Mouse (Mus musculus) intestine, embryonic 16.5 days (tissue): ENCODE measurements at regions not wholly inside any gene's neighbourhood (a gene's known extent, or its start where the extent isn't known, plus 50 kb on each side); places are given as distances from the start of the nearest gene placed in this dataset.
A peak's percentile ranks its signal among the peaks of the same experiment; 100 is the strongest.

Experiments
- ATAC-seq: fragments of 200-750 bp; cut with Nextera tagmentation; 2 replicates; pipeline ENCODE4 v1.8.0; 2017; ENCODE audit warnings: moderate TSS enrichment, moderate library complexity
- H3K27ac ChIP-seq: fragments of 300-500 bp; sonication (generic); 2 replicates; pipeline ENCODE4 v1.5.1; 2014; ENCODE audit warnings: mild to moderate bottlenecking, low read length
- H3K27me3 ChIP-seq: fragments of 300-500 bp; sonication (generic); replicated peaks from 2 replicates; pipeline ENCODE4 v1.6.1; 2014; ENCODE audit warnings: low read length, control low read depth, mixed read lengths; ENCODE audit not compliant: control insufficient read depth, insufficient read depth
- H3K36me3 ChIP-seq: fragments of 300-500 bp; sonication (generic); 2 replicates; pipeline ENCODE4 v1.6.1; 2014; ENCODE audit warnings: low read length, control low read depth; ENCODE audit not compliant: control insufficient read depth, insufficient read depth
- H3K4me1 ChIP-seq: fragments of 300-500 bp; sonication (generic); 2 replicates; pipeline ENCODE4 v1.6.1; 2014; ENCODE audit warnings: low read length, control low read depth, mixed read lengths; ENCODE audit not compliant: control insufficient read depth, insufficient read depth
- H3K4me2 ChIP-seq: fragments of 300-500 bp; sonication (generic); 2 replicates; pipeline ENCODE4 v1.6.1; 2014; ENCODE audit warnings: low read depth, low read length, control low read depth
- H3K4me3 ChIP-seq: fragments of 300-500 bp; sonication (generic); 2 replicates; pipeline ENCODE4 v1.5.1; 2014; ENCODE audit warnings: mild to moderate bottlenecking, low read length
- H3K9ac ChIP-seq: fragments of 300-500 bp; sonication (generic); 2 replicates; pipeline ENCODE4 v1.6.1; 2014; ENCODE audit warnings: low read depth, low read length
- H3K9me3 ChIP-seq: fragments of 300-500 bp; sonication (generic); 2 replicates; pipeline ENCODE4 v1.6.1; 2016; ENCODE audit warnings: low read length, control low read depth; ENCODE audit not compliant: control insufficient read depth
- WGBS: fragments of 180-500 bp; shearing (Covaris S2); extraction: QIAGEN DNeasy Blood & Tissue Kit; methylation state at CpG from one replicate; pipeline ENCODE4 v1.1.7; 2014; 5-methylcytosine and 5-hydroxymethylcytosine counted together

- ATAC-seq = no peak
- Histone ChIP-seq H3K4me2 (no peak overlapping the region), H3K9ac (no peak overlapping the region), H3K4me3 (no peak overlapping the region), H3K27ac (no peak overlapping the region), H3K27me3 (no peaks in the 10 kb centered on the region), H3K36me3 (no peaks in the 10 kb centered on the region), H3K4me1 (peaks cover 9% of the 10 kb centered on the region; the same call in 1 of the 2 replicates), H3K9me3 (no peaks in the 10 kb centered on the region)
- WGBS = 74% methylated on average over 6 of the region's 6 CpGs
Measured at GRCm38 (mm10) chr3:37879056-37879455, 154.8 kb upstream of the Gm5148 start.

GRCm38 (mm10) chr3:37876016-37876765 is 151.9 kb upstream of the Gm5148 start:
- ATAC-seq = peak; percentile 37; the same call in 1 of the 2 replicates

GRCm38 (mm10) chr3:37875331-37876015 is 151.2 kb upstream of the Gm5148 start:
- H3K36me3 ChIP-seq = no peaks in the 10 kb centered on the region
- H3K4me1 ChIP-seq = peaks cover 9% of the 10 kb centered on the region; the same call in 1 of the 2 replicates
- no peaks in the 10 kb centered on the region for H3K9me3 ChIP-seq
- ATAC-seq = peak; percentile 93
- H3K4me2 ChIP-seq = no peak overlapping the region
- H3K9ac ChIP-seq = no peak overlapping the region
- peak overlapping the region; percentile 92 for H3K27ac ChIP-seq
- H3K4me3 ChIP-seq = no peak overlapping the region
- no peaks in the 10 kb centered on the region for H3K27me3 ChIP-seq
- 25% methylated on average over 6 of the region's 6 CpGs for WGBS

More at GRCm38 (mm10) chr3:37876016-37876765, 151.9 kb upstream of the Gm5148 start:
- Histone ChIP-seq H3K4me2 (no peak overlapping the region), H3K27ac (peak overlapping the region; percentile 92), H3K4me1 (peaks cover 9% of the 10 kb centered on the region; the same call in 1 of the 2 replicates), H3K27me3 (no peaks in the 10 kb centered on the region), H3K9me3 (no peaks in the 10 kb centered on the region), H3K9ac (0 out of 2 replicates have a peak overlapping the region, but pooled peaks have one; percentile 18), H3K4me3 (no peak overlapping the region), H3K36me3 (no peaks in the 10 kb centered on the region)
- 72% methylated on average over 13 of the region's 13 CpGs for WGBS

- Histone ChIP-seq H3K4me3 (no peak overlapping the region), H3K27me3 (no peaks in the 10 kb centered on the region), H3K9ac (no peak overlapping the region), H3K27ac (peak overlapping the region; percentile 92), H3K4me1 (peaks cover 9% of the 10 kb centered on the region; the same call in 1 of the 2 replicates), H3K9me3 (no peaks in the 10 kb centered on the region), H3K36me3 (no peaks in the 10 kb centered on the region), H3K4me2 (no peak overlapping the region)
- peak; percentile 46 for ATAC-seq
- 63% methylated on average over 6 of the region's 6 CpGs for WGBS
Measured at GRCm38 (mm10) chr3:37874864-37875263, 150.6 kb upstream of the Gm5148 start.

GRCm38 (mm10) chr3:37874346-37874745 is 150.1 kb upstream of the Gm5148 start:
- H3K4me2 ChIP-seq = no peak overlapping the region
- H3K9me3 ChIP-seq = no peaks in the 10 kb centered on the region
- no peak overlapping the region for H3K9ac ChIP-seq
- peaks cover 9% of the 10 kb centered on the region; the same call in 1 of the 2 replicates for H3K4me1 ChIP-seq
- WGBS = 86% methylated on average over 1 of the region's 1 CpGs
- ATAC-seq = no peak
- H3K27ac ChIP-seq = peak overlapping the region; percentile 92
- no peak overlapping the region for H3K4me3 ChIP-seq
- H3K27me3 ChIP-seq = no peaks in the 10 kb centered on the region
- no peaks in the 10 kb centered on the region for H3K36me3 ChIP-seq

- H3K9me3 ChIP-seq = no peaks in the 10 kb centered on the region
- no peak overlapping the region for H3K27ac ChIP-seq
- WGBS = 93% methylated on average over 3 of the region's 3 CpGs
- no peak overlapping the region for H3K4me3 ChIP-seq
- H3K4me1 ChIP-seq = peaks cover 16% of the 10 kb centered on the region; the same call in 1 of the 2 replicates
- H3K36me3 ChIP-seq = no peaks in the 10 kb centered on the region
- no peak overlapping the region for H3K9ac ChIP-seq
- H3K27me3 ChIP-seq = no peaks in the 10 kb centered on the region
- H3K4me2 ChIP-seq = no peak overlapping the region
- no peak for ATAC-seq
Measured at GRCm38 (mm10) chr3:37872329-37872728, 148.0 kb upstream of the Gm5148 start.

GRCm38 (mm10) chr3:37871076-37871475 is 146.8 kb upstream of the Gm5148 start:
- peaks cover 16% of the 10 kb centered on the region; the same call in 1 of the 2 replicates for H3K4me1 ChIP-seq
- H3K9me3 ChIP-seq = no peaks in the 10 kb centered on the region
- H3K27ac ChIP-seq = no peak overlapping the region
- H3K36me3 ChIP-seq = no peaks in the 10 kb centered on the region
- H3K9ac ChIP-seq = no peak overlapping the region
- no peak overlapping the region for H3K4me2 ChIP-seq
- 76% methylated on average over 4 of the region's 4 CpGs for WGBS
- no peak overlapping the region for H3K4me3 ChIP-seq
- ATAC-seq = no peak
- H3K27me3 ChIP-seq = no peaks in the 10 kb centered on the region

GRCm38 (mm10) chr3:37868454-37868853 is 144.2 kb upstream of the Gm5148 start:
- Histone ChIP-seq H3K27ac (peak overlapping the region; percentile 16; the same call in 1 of the 2 replicates), H3K9me3 (no peaks in the 10 kb centered on the region), H3K36me3 (no peaks in the 10 kb centered on the region), H3K4me2 (no peak overlapping the region), H3K4me3 (no peak overlapping the region), H3K4me1 (peaks cover 7% of the 10 kb centered on the region; the same call in 1 of the 2 replicates), H3K27me3 (no peaks in the 10 kb centered on the region), H3K9ac (no peak overlapping the region)
- 51% methylated on average over 4 of the region's 4 CpGs for WGBS
- no peak for ATAC-seq

- no peaks in the 10 kb centered on the region for H3K36me3 ChIP-seq
- WGBS = 87% methylated on average over 9 of the region's 9 CpGs
- no peak overlapping the region for H3K4me2 ChIP-seq
- H3K9ac ChIP-seq = no peak overlapping the region
- peaks cover 5% of the 10 kb centered on the region; the same call in 1 of the 2 replicates for H3K4me1 ChIP-seq
- H3K27me3 ChIP-seq = no peaks in the 10 kb centered on the region
- no peak overlapping the region for H3K27ac ChIP-seq
- no peak for ATAC-seq
- H3K4me3 ChIP-seq = no peak overlapping the region
- no peaks in the 10 kb centered on the region for H3K9me3 ChIP-seq
Measured at GRCm38 (mm10) chr3:37862756-37863155, 138.5 kb upstream of the Gm5148 start.
